Mouse (Mus musculus) lung, postnatal 0 days (tissue): ENCODE measurements at regions not wholly inside any gene's neighbourhood (a gene's known extent, or its start where the extent isn't known, plus 50 kb on each side); places are given as distances from the start of the nearest gene placed in this dataset.

Experiments used
- ATAC-seq: fragments of 200-750 bp; cut with Nextera tagmentation; 2 replicates; pipeline ENCODE4 v1.8.0; 2017; ENCODE audit warnings: moderate library complexity
- DNase-seq: peaks from one replicate; pipeline ENCODE4 v3.0.0-alpha.2; 2016; ENCODE audit warnings: low spot score
- H3K27ac ChIP-seq: fragments of 300-500 bp; sonication (generic); 2 replicates; pipeline ENCODE4 v1.5.1; 2014; ENCODE audit warnings: antibody characterized with exemption, mild to moderate bottlenecking, low read length, mixed read lengths
- H3K27me3 ChIP-seq: fragments of 300-500 bp; sonication (generic); replicated peaks from 2 replicates; pipeline ENCODE4 v1.6.1; 2014; ENCODE audit warnings: low read length, mixed read lengths; ENCODE audit not compliant: insufficient read depth
- H3K36me3 ChIP-seq: fragments of 300-500 bp; sonication (generic); 2 replicates; pipeline ENCODE4 v1.6.1; 2014; ENCODE audit warnings: low read length, mixed read lengths; ENCODE audit not compliant: insufficient read depth
- H3K4me1 ChIP-seq: fragments of 300-500 bp; sonication (generic); 2 replicates; pipeline ENCODE4 v1.6.1; 2014; ENCODE audit warnings: antibody characterized with exemption, low read depth, low read length, mixed read lengths; ENCODE audit not compliant: insufficient read depth
- H3K4me2 ChIP-seq: fragments of 300-500 bp; sonication (generic); replicated peaks from 2 replicates; pipeline ENCODE4 v1.6.1; 2014; ENCODE audit warnings: low read depth, mild to moderate bottlenecking, low read length, moderate library complexity, mixed read lengths
- H3K4me3 ChIP-seq: fragments of 300-500 bp; sonication (generic); 2 replicates; pipeline ENCODE4 v1.5.1; 2014; ENCODE audit warnings: low read depth, low read length
- H3K9ac ChIP-seq: fragments of 300-500 bp; sonication (generic); replicated peaks from 2 replicates; pipeline ENCODE4 v1.6.1; 2014; ENCODE audit warnings: low read depth, mild to moderate bottlenecking
- H3K9me3 ChIP-seq: fragments of 300-500 bp; sonication (generic); 2 replicates; pipeline ENCODE4 v1.6.1; 2016; ENCODE audit warnings: low read length, mixed read lengths
- CTCF ChIP-seq: IDR thresholded peaks from 2 replicates; pipeline ENCODE4 v1.5.1; 2016; ENCODE audit warnings: antibody characterized with exemption, mild to moderate bottlenecking
- EP300 ChIP-seq: IDR thresholded peaks from 2 replicates; pipeline ENCODE4 v1.6.1; 2016; ENCODE audit warnings: antibody characterized with exemption, mild to moderate bottlenecking, control low read depth
- WGBS: fragments of 180-500 bp; shearing (Covaris S2); extraction: QIAGEN DNeasy Blood & Tissue Kit; methylation state at CpG from one replicate; pipeline ENCODE4 v1.1.7; 2014; 5-methylcytosine and 5-hydroxymethylcytosine counted together

- no peaks in the 10 kb centered on the region for H3K27me3 ChIP-seq
- WGBS: 72% methylated on average over 3 of the region's 3 CpGs
These were observed 254.2 kb downstream of the Rplp1 start for GRCm38 (mm10) chr9:61660191-61660590.

DNA sequence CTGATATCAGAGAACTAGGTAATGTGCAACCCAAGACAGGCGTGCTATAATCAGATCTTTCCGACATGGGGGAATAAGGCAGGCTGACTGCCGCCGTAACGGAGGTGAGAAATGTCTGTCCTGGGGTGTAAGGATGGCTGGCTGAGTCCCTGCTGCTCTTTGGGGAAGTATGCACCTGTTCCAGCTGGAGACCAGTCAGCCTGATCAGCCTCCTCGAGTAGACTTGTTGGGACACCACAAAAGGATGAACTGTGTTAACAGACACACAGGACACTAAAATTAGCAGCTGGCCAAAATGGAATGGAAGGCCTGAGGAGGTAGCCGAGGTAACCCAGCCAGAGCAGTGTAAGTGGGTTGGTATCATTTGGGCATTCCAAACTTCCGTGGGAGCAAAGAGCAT lies 256.3 kb downstream of the Rplp1 start:
- WGBS: 81% methylated on average over 8 of the region's 8 CpGs
- no peak for TF ChIP-seq EP300
- Histone ChIP-seq H3K36me3 (no peaks in the 10 kb centered on the region), H3K9ac (no peak overlapping the region), H3K4me3 (no peak overlapping the region), H3K9me3 (no peaks in the 10 kb centered on the region), H3K27ac (no peak overlapping the region), H3K27me3 (no peaks in the 10 kb centered on the region), H3K4me1 (no peaks in the 10 kb centered on the region), H3K4me2 (no peak overlapping the region)
- DNase-seq (no peak), ATAC-seq (no peak)

More at GRCm38 (mm10) chr9:61660191-61660590, 254.2 kb downstream of the Rplp1 start:
- ATAC-seq: no peak
- Histone ChIP-seq H3K36me3 (no peaks in the 10 kb centered on the region), H3K9ac (no peak overlapping the region), H3K4me2 (no peak overlapping the region), H3K4me1 (no peaks in the 10 kb centered on the region), H3K4me3 (no peak overlapping the region), H3K27ac (no peak overlapping the region), H3K9me3 (no peaks in the 10 kb centered on the region)
- no peak for TF ChIP-seq CTCF
- no peak for TF ChIP-seq EP300
- DNase-seq: no peak

- H3K4me3 ChIP-seq: no peak overlapping the region
- peak; percentile 92 for DNase-seq
- H3K4me2 ChIP-seq: no peak overlapping the region
- H3K27ac ChIP-seq: no peak overlapping the region
- H3K27me3 ChIP-seq: no peaks in the 10 kb centered on the region
- peak; percentile 95 for ATAC-seq
- H3K36me3 ChIP-seq: no peaks in the 10 kb centered on the region
- H3K4me1 ChIP-seq: no peaks in the 10 kb centered on the region
- WGBS: 25% methylated on average over 9 of the region's 9 CpGs
- no peak for TF ChIP-seq CTCF
- TF ChIP-seq EP300: peak; percentile 58; the same call in 1 of the 2 replicates
- no peak overlapping the region for H3K9ac ChIP-seq
- no peaks in the 10 kb centered on the region for H3K9me3 ChIP-seq
These were observed 258.8 kb downstream of the Rplp1 start for GRCm38 (mm10) chr9:61655433-61655981.

DNA sequence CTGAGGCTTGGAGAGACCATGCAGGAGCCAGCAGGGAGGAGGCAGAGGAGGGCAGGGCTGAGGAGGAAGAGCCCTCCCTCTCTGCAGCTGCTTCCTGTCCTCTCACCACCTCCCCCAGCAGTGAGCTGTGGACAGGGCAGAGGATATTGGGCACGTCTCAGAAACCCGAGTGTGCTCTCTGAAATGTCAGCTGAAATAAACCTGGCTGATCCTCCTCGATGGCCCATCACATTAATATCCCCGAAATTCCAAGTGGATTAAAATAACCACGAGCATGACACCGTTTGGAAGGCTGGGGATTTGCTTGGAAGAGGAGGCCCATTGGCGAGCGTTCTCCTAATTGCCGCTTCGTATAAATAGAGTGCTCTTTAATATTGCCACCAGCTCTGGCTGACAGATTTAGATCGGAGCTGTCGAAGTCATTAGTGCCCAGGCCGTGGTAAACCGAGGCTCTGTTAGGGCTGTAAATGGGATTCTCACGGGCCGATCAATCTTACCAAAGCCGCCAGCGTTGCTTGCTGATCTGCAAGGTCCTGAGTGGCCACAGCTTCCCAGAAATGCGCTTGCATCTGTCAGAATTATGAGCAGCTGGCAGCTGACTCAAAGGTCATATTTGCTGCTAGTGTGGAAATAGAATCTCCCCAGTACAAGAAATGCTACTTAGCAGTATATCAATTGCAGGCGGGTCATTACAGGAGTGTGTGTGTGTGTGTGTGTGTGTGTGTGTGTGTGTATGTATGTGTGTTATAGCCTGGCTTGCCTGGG lies 268.5 kb downstream of the Rplp1 start:
- ATAC-seq: peak; percentile 86
- Histone ChIP-seq H3K36me3 (no peaks in the 10 kb centered on the region), H3K4me1 (peaks cover 4% of the 10 kb centered on the region; the same call in 1 of the 2 replicates), H3K27me3 (no peaks in the 10 kb centered on the region), H3K27ac (0 out of 2 replicates have a peak overlapping the region, but pooled peaks have one; percentile 33), H3K4me3 (no peak overlapping the region), H3K9ac (no peak overlapping the region), H3K4me2 (no peak overlapping the region), H3K9me3 (no peaks in the 10 kb centered on the region)
- peak; percentile 83 for DNase-seq
- TF ChIP-seq EP300 (0 out of 2 replicates have a peak, but pooled peaks have one; percentile 19), CTCF (no peak)
- WGBS: 49% methylated on average over 20 of the region's 20 CpGs

DNA sequence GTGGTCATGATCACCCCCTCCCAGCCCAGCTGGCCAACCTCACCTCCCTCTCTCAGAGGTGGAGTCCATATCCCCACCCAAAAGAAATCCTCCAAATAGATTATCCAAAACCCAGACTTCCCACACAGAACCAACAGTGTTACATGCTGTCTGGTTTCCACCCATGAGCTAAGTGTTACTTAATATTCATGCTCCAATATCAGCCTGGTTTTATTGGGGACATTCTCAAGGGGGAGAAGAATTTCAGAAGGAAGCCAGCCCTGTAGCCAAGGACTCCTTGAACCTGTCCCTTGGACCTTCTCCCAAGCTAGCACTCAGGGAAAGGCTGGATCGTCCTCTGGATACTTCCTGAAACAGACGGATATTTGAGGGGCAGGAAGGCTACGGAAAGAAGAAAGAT lies 268.6 kb downstream of the Tle3 start:
- no peak overlapping the region for H3K9ac ChIP-seq
- 80% methylated on average over 3 of the region's 3 CpGs for WGBS
- no peak overlapping the region for H3K27ac ChIP-seq
- no peaks in the 10 kb centered on the region for H3K9me3 ChIP-seq
- no peaks in the 10 kb centered on the region for H3K36me3 ChIP-seq
- no peak for DNase-seq
- H3K4me2 ChIP-seq: no peak overlapping the region
- no peak for TF ChIP-seq EP300
- TF ChIP-seq CTCF: no peak
- no peaks in the 10 kb centered on the region for H3K27me3 ChIP-seq
- no peak overlapping the region for H3K4me3 ChIP-seq
- peaks cover 2% of the 10 kb centered on the region; the same call in 1 of the 2 replicates for H3K4me1 ChIP-seq
- ATAC-seq: no peak

- Histone ChIP-seq H3K9ac (no peak overlapping the region), H3K27ac (no peak overlapping the region), H3K4me2 (no peak overlapping the region), H3K4me3 (no peak overlapping the region), H3K36me3 (no peaks in the 10 kb centered on the region), H3K27me3 (no peaks in the 10 kb centered on the region), H3K9me3 (no peaks in the 10 kb centered on the region), H3K4me1 (no peaks in the 10 kb centered on the region)
- no peak for ATAC-seq
- no peak for DNase-seq
- no peak for TF ChIP-seq CTCF
- no peak for TF ChIP-seq EP300
- 88% methylated on average over 11 of the region's 11 CpGs for WGBS
These were observed 266.7 kb downstream of the Tle3 start for GRCm38 (mm10) chr9:61638908-61639307.
